ENCODE assay signal across 22 mouse cellular contexts in genomic region chr7:43934747-43935146, GRCm38 (mm10). TPM values are rescaled to one million over a fixed set of nuclear protein-coding genes. Genes with fewer than 3 reads are reported as not detected.
DNase-seq lines count a peak whose midpoint lies in the region; ATAC-seq and TF ChIP-seq lines count a peak whose summit lies in the region.
"Had no signal": no experiment of that assay in that cellular context is flagged by ENCODE, and none has a peak within 500 bp of the region (broad histone marks: within the 10 kb centered on the region; RNA-seq: fewer than 3 reads in every experiment).

No protein-coding gene starts in this region.

- no peaks in the 10 kb centered on the region for H3K79me2 ChIP-seq in myocyte (ENCODE audit: control insufficient read depth, insufficient read depth)

- H3K27ac ChIP-seq in kidney, adult 2 months (ENCODE audit: insufficient read depth, low read depth, low read length): peak overlapping the region; percentile 71; the same call in 1 of the 2 replicates
- H3K27ac ChIP-seq in kidney, embryonic 15.5 days: no peak overlapping the region
- no peak overlapping the region for H3K27ac ChIP-seq in embryonic facial prominence, embryonic 10.5 days (replicated peaks)
- H3K27ac ChIP-seq: embryonic facial prominence, embryonic 15.5 days; forebrain, embryonic 10.5 days; hindbrain, embryonic 10.5 days; hindbrain, embryonic 14.5 days had no signal

- no peak overlapping the region for H3ac ChIP-seq in myocyte (ENCODE audit: control insufficient read depth, insufficient read length)

- H3K9ac ChIP-seq in kidney, embryonic 15.5 days: no peak overlapping the region
- H3K9ac ChIP-seq: embryonic facial prominence, embryonic 15.5 days; heart, embryonic 12.5 days; hindbrain, embryonic 14.5 days had no signal

- DNase-seq in kidney, adult 2 months: peak; percentile 56
- peak; percentile 49 for DNase-seq in kidney, postnatal 14 days
- no peak for DNase-seq in layer of hippocampus, adult 11-12 months (ENCODE audit: low spot score)
- DNase-seq in c-Kit-positive CD71-positive TER-119-positive erythroid progenitor cells, embryonic 14.5 days (ENCODE audit: low spot score): no peak
- no peak for DNase-seq in embryonic facial prominence, embryonic 10.5 days (ENCODE audit: low spot score)
- DNase-seq: adrenal gland, postnatal 14 days; cerebellum, adult 18-20 months; cerebellum, adult 9-11 months; gastrocnemius, postnatal 25 days had no signal

- no peak for TF ChIP-seq POLR2A in kidney, adult 2 months (IDR thresholded peaks at IDR 0.05; ENCODE audit: low read depth, low read length)
- TF ChIP-seq POLR2A in myocyte (IDR thresholded peaks at IDR 0.05; ENCODE audit: insufficient read length, low read depth): no peak

- H3K9me3 ChIP-seq in kidney, embryonic 15.5 days (replicated peaks): no peaks in the 10 kb centered on the region
- no peaks in the 10 kb centered on the region for H3K9me3 ChIP-seq in embryonic facial prominence, embryonic 10.5 days
- H3K9me3 ChIP-seq: embryonic facial prominence, embryonic 15.5 days; forebrain, embryonic 10.5 days; heart, embryonic 12.5 days; hindbrain, embryonic 10.5 days had no signal

- WGBS in kidney, adult 2 months: 21% methylated on average over 3 of the region's 3 CpGs
- 29% methylated on average over 3 of the region's 3 CpGs for WGBS in kidney, embryonic 15.5 days
- WGBS in embryonic facial prominence, embryonic 10.5 days: 59% methylated on average over 3 of the region's 3 CpGs

- H3K4me3 ChIP-seq in kidney, adult 2 months (ENCODE audit: insufficient read depth, low read depth, low read length): no peak overlapping the region
- no peak overlapping the region for H3K4me3 ChIP-seq in kidney, embryonic 15.5 days (replicated peaks)
- H3K4me3 ChIP-seq in myocyte: no peak overlapping the region
- H3K4me3 ChIP-seq in embryonic facial prominence, embryonic 10.5 days: no peak overlapping the region
- H3K4me3 ChIP-seq: embryonic facial prominence, embryonic 15.5 days; erythroblast, embryonic 14.5 days; forebrain, embryonic 10.5 days; heart, embryonic 12.5 days; hindbrain, embryonic 10.5 days had no signal

- H3K4me2 ChIP-seq in kidney, embryonic 15.5 days: no peak overlapping the region
- no peak overlapping the region for H3K4me2 ChIP-seq in myocyte (ENCODE audit: low read depth)
- H3K4me2 ChIP-seq: embryonic facial prominence, embryonic 15.5 days; heart, embryonic 12.5 days; hindbrain, embryonic 14.5 days had no signal

- ATAC-seq in kidney, embryonic 15.5 days (replicated peaks; ENCODE audit: low FRiP score): peak; percentile 80
- ATAC-seq: activated CD4-positive, CD25-positive, alpha-beta regulatory T cell, adult 4 months; forebrain, embryonic 14.5 days; Patski had no signal

- no peaks in the 10 kb centered on the region for H3K36me3 ChIP-seq in kidney, adult 2 months (ENCODE audit: control insufficient read depth, insufficient read depth, low read length)
- H3K36me3 ChIP-seq in kidney, embryonic 15.5 days: no peaks in the 10 kb centered on the region
- no peaks in the 10 kb centered on the region for H3K36me3 ChIP-seq in myocyte (ENCODE audit: control insufficient read depth, insufficient read depth)
- no peaks in the 10 kb centered on the region for H3K36me3 ChIP-seq in embryonic facial prominence, embryonic 10.5 days (replicated peaks)
- H3K36me3 ChIP-seq: embryonic facial prominence, embryonic 15.5 days; forebrain, embryonic 10.5 days; heart, embryonic 12.5 days; hindbrain, embryonic 10.5 days had no signal

- no peaks in the 10 kb centered on the region for H3K27me3 ChIP-seq in kidney, adult 2 months (replicated peaks; ENCODE audit: control insufficient read depth, insufficient read depth, low read length)
- H3K27me3 ChIP-seq in kidney, embryonic 15.5 days: no peaks in the 10 kb centered on the region
- H3K27me3 ChIP-seq in myocyte (ENCODE audit: control insufficient read depth, insufficient read depth, insufficient read length): no peaks in the 10 kb centered on the region
- no peaks in the 10 kb centered on the region for H3K27me3 ChIP-seq in embryonic facial prominence, embryonic 10.5 days (replicated peaks; ENCODE audit: low read depth, poor library complexity, severe bottlenecking)
- H3K27me3 ChIP-seq: embryonic facial prominence, embryonic 15.5 days; heart, embryonic 12.5 days; Patski had no signal

- H3K4me1 ChIP-seq in kidney, adult 2 months (ENCODE audit: control insufficient read depth, insufficient read depth, low read length): 0 out of 2 replicates have a peak, but pooled peaks cover 4% of the 10 kb centered on the region
- 0 out of 2 replicates have a peak, but pooled peaks cover 5% of the 10 kb centered on the region for H3K4me1 ChIP-seq in kidney, embryonic 15.5 days
- H3K4me1 ChIP-seq in embryonic facial prominence, embryonic 10.5 days: 0 out of 2 replicates have a peak, but pooled peaks cover 3% of the 10 kb centered on the region
- H3K4me1 ChIP-seq: embryonic facial prominence, embryonic 15.5 days; forebrain, embryonic 10.5 days; heart, embryonic 12.5 days; hindbrain, embryonic 10.5 days had no signal

- TF ChIP-seq CTCF in kidney, adult 2 months (conservative IDR thresholded peaks at IDR 0.05; ENCODE audit: insufficient read depth, insufficient read length, low read depth, low read length): no peak

TF ChIP-seq in myocyte, 11 proteins besides CTCF, POLR2A, EP300 and RAD21:
- TF ChIP-seq TCF3 (IDR thresholded peaks at IDR 0.05; ENCODE audit: insufficient read length, low read depth) (peak; percentile 3), MYOG (IDR thresholded peaks at IDR 0.05; ENCODE audit: control insufficient read depth in 1 of 3, insufficient read depth in 1 of 3, insufficient read length in 2 of 3, low read depth in 2 of 3) (peak in 1 of 3 experiments; percentile 49), SRF (IDR thresholded peaks at IDR 0.05; ENCODE audit: control insufficient read depth, insufficient read length, low read depth) (no peak), USF1 (IDR thresholded peaks at IDR 0.05; ENCODE audit: low read depth) (no peak), CEBPB (IDR thresholded peaks at IDR 0.05; ENCODE audit: insufficient read depth, poor library complexity, severe bottlenecking) (no peak), MYOD1 (IDR thresholded peaks at IDR 0.05; ENCODE audit: control insufficient read depth in 1 of 3, insufficient read length in 2 of 3, low read depth in 2 of 3) (peak in 1 of 3 experiments; percentile 67), E2F4 (IDR thresholded peaks at IDR 0.05; ENCODE audit: insufficient read depth) (no peak)

RNA-seq across cellular contexts. Expression of gene Klk15, which starts 1.2 kb away (rescaled TPM):
- 0.09 and 0.19 TPM in 2 replicates for polyA plus RNA-seq in kidney, adult 2 months (2012; rRNA removed)
- polyA plus RNA-seq in kidney, embryonic 15.5 days (2015; fragmentation: Nextera tagmentation; extraction: Ambion mirVana): not detected in 2 replicates
- not detected for polyA plus RNA-seq in myocyte (2012; fragmentation: generic; extraction: Trizol)
- not detected in 2 replicates for polyA plus RNA-seq in embryonic facial prominence, embryonic 10.5 days (2016; fragmentation: Nextera tagmentation; extraction: Ambion mirVana)
- polyA plus RNA-seq: activated CD4-positive, CD25-positive, alpha-beta regulatory T cell, adult 4 months; embryonic facial prominence, embryonic 11.5 days; embryonic facial prominence, embryonic 15.5 days; erythroblast, embryonic 14.5 days; forebrain, embryonic 10.5 days; forebrain, embryonic 14.5 days; heart, embryonic 12.5 days; heart, embryonic 16.5 days; hindbrain, embryonic 10.5 days; hindbrain, embryonic 14.5 days; Patski had no signal

RNA-seq across cellular contexts. Expression of gene Klk1b8, which starts 15.7 kb away (rescaled TPM):
- 1.0 and 1.1 TPM in 2 replicates for polyA plus RNA-seq in kidney, adult 2 months (2012; rRNA removed)
- polyA plus RNA-seq in kidney, embryonic 15.5 days (2015; fragmentation: Nextera tagmentation; extraction: Ambion mirVana): 0.19 TPM in 1 of 2 replicates, not detected in the other
- polyA plus RNA-seq in myocyte (2012; fragmentation: generic; extraction: Trizol): not detected
- polyA plus RNA-seq in embryonic facial prominence, embryonic 10.5 days (2016; fragmentation: Nextera tagmentation; extraction: Ambion mirVana): not detected in 2 replicates
- polyA plus RNA-seq: activated CD4-positive, CD25-positive, alpha-beta regulatory T cell, adult 4 months; embryonic facial prominence, embryonic 11.5 days; embryonic facial prominence, embryonic 15.5 days; erythroblast, embryonic 14.5 days; forebrain, embryonic 10.5 days; forebrain, embryonic 14.5 days; heart, embryonic 12.5 days; heart, embryonic 16.5 days; hindbrain, embryonic 10.5 days; hindbrain, embryonic 14.5 days; Patski had no signal

RNA-seq across cellular contexts. Expression of gene Klk1b1, which starts 31.8 kb away (rescaled TPM):
- 0.11 and 0.52 TPM in 2 replicates for polyA plus RNA-seq in kidney, adult 2 months (2012; rRNA removed)
- polyA plus RNA-seq in kidney, embryonic 15.5 days (2015; fragmentation: Nextera tagmentation; extraction: Ambion mirVana): not detected in 2 replicates
- polyA plus RNA-seq in myocyte (2012; fragmentation: generic; extraction: Trizol): not detected
- polyA plus RNA-seq in embryonic facial prominence, embryonic 10.5 days (2016; fragmentation: Nextera tagmentation; extraction: Ambion mirVana): not detected in 2 replicates
- polyA plus RNA-seq: activated CD4-positive, CD25-positive, alpha-beta regulatory T cell, adult 4 months; embryonic facial prominence, embryonic 11.5 days; embryonic facial prominence, embryonic 15.5 days; erythroblast, embryonic 14.5 days; forebrain, embryonic 10.5 days; forebrain, embryonic 14.5 days; heart, embryonic 12.5 days; hindbrain, embryonic 10.5 days; hindbrain, embryonic 14.5 days; Patski had no signal

RNA-seq across cellular contexts. Expression of gene Klk1b9, which starts 41.1 kb away (rescaled TPM):
- polyA plus RNA-seq in kidney, adult 2 months (2012; rRNA removed): 1.6 and 1.7 TPM in 2 replicates
- polyA plus RNA-seq in kidney, embryonic 15.5 days (2015; fragmentation: Nextera tagmentation; extraction: Ambion mirVana): not detected in 2 replicates
- polyA plus RNA-seq in myocyte (2012; fragmentation: generic; extraction: Trizol): not detected
- not detected in 2 replicates for polyA plus RNA-seq in embryonic facial prominence, embryonic 10.5 days (2016; fragmentation: Nextera tagmentation; extraction: Ambion mirVana)
- polyA plus RNA-seq: activated CD4-positive, CD25-positive, alpha-beta regulatory T cell, adult 4 months; embryonic facial prominence, embryonic 11.5 days; embryonic facial prominence, embryonic 15.5 days; erythroblast, embryonic 14.5 days; forebrain, embryonic 10.5 days; forebrain, embryonic 14.5 days; heart, embryonic 12.5 days; heart, embryonic 16.5 days; hindbrain, embryonic 10.5 days; hindbrain, embryonic 14.5 days; Patski had no signal

RNA-seq across cellular contexts. Expression of gene Klk4, which starts 53.8 kb away (rescaled TPM):
- not detected in 2 replicates for polyA plus RNA-seq in kidney, adult 2 months (2012; rRNA removed)
- 0.12 TPM in 1 of 2 replicates, not detected in the other for polyA plus RNA-seq in kidney, embryonic 15.5 days (2015; fragmentation: Nextera tagmentation; extraction: Ambion mirVana)
- polyA plus RNA-seq in myocyte (2012; fragmentation: generic; extraction: Trizol): 0.22 TPM
- polyA plus RNA-seq in embryonic facial prominence, embryonic 10.5 days (2016; fragmentation: Nextera tagmentation; extraction: Ambion mirVana): not detected in 2 replicates
- polyA plus RNA-seq: activated CD4-positive, CD25-positive, alpha-beta regulatory T cell, adult 4 months; embryonic facial prominence, embryonic 11.5 days; erythroblast, embryonic 14.5 days; forebrain, embryonic 10.5 days; Patski had no signal

Comparison
In these comparisons a context has a peak if more than half of its experiments do, and no peak if none do; other contexts are left out.
1. DNase-seq: peak in kidney, adult 2 months (single experiment) and kidney, postnatal 14 days (single experiment); none in layer of hippocampus, adult 11-12 months (single experiment), c-Kit-positive CD71-positive TER-119-positive erythroid progenitor cells, embryonic 14.5 days (single experiment) and embryonic facial prominence, embryonic 10.5 days (single experiment).